8 mouse cellular contexts compared by ENCODE assay signal in genomic region chr12:69757418-69758141, GRCm38 (mm10). TPM values are rescaled to one million over a fixed set of nuclear protein-coding genes. Genes with fewer than 3 reads are reported as not detected.
DNase-seq lines count a peak whose midpoint lies in the region; ATAC-seq and TF ChIP-seq lines count a peak whose summit lies in the region.

No protein-coding gene starts in this region.

- peaks cover 23% of the 10 kb centered on the region for H3K4me1 ChIP-seq in E14TG2a.4 (replicated peaks; ENCODE audit: low read depth, low read length)
- H3K4me1 ChIP-seq in forebrain, embryonic 14.5 days (ENCODE audit: control insufficient read depth, insufficient read depth, low read length): 0 out of 2 replicates have a peak, but pooled peaks cover 9% of the 10 kb centered on the region
- peaks cover 12% of the 10 kb centered on the region for H3K4me1 ChIP-seq in neural tube, embryonic 15.5 days

- no peaks in the 10 kb centered on the region for H3K9me3 ChIP-seq in E14TG2a.4 (ENCODE audit: low read length)
- no peaks in the 10 kb centered on the region for H3K9me3 ChIP-seq in forebrain, embryonic 14.5 days (replicated peaks; ENCODE audit: control insufficient read depth, low read length)
- H3K9me3 ChIP-seq in neural tube, embryonic 15.5 days (replicated peaks): no peaks in the 10 kb centered on the region

- 13% methylated on average over 22 of the region's 22 CpGs for WGBS in forebrain, embryonic 14.5 days
- 16% methylated on average over 22 of the region's 22 CpGs for WGBS in neural tube, embryonic 15.5 days

- intact Hi-C loops in heart, postnatal 14 days (cut with DNase I): loop anchor here (1.0 to 10.0 kb wide), 4 partner anchors 50 to 387 kb away; partner anchors contain the start of gene Map4k5

- peak; percentile 75 for DNase-seq in forebrain, embryonic 14.5 days (ENCODE audit: low spot score)
- DNase-seq in heart, postnatal 14 days: peak; percentile 83 to 84
- DNase-seq in layer of hippocampus, adult 18-20 months (ENCODE audit: low spot score in 2 of 2): peak; percentile 50 to 80
- DNase-seq in lung, adult 18-20 months: peak; percentile 85 to 91
- DNase-seq in testis, postnatal 14 days (ENCODE audit: low spot score): peak; percentile 83

- TF ChIP-seq CTCF in E14TG2a.4 (conservative IDR thresholded peaks at IDR 0.05; ENCODE audit: low read length): 0 out of 2 replicates have a peak, but pooled peaks have one; percentile 7

- no peaks in the 10 kb centered on the region for H3K36me3 ChIP-seq in E14TG2a.4 (ENCODE audit: insufficient read depth, low read length)
- no peaks in the 10 kb centered on the region for H3K36me3 ChIP-seq in forebrain, embryonic 14.5 days (ENCODE audit: control insufficient read depth, insufficient read depth, low read length)
- H3K36me3 ChIP-seq in neural tube, embryonic 15.5 days: no peaks in the 10 kb centered on the region

- peak overlapping the region; percentile 35 for H3K4me2 ChIP-seq in forebrain, embryonic 14.5 days (ENCODE audit: low read length)
- peak overlapping the region; percentile 51 for H3K4me2 ChIP-seq in neural tube, embryonic 15.5 days

- no peak overlapping the region for H3K27ac ChIP-seq in forebrain, embryonic 14.5 days (ENCODE audit: low read depth, low read length)
- H3K27ac ChIP-seq in neural tube, embryonic 15.5 days (replicated peaks): no peak overlapping the region

- peak; percentile 89 for ATAC-seq in cerebellum, adult (ENCODE audit: insufficient number of reproducible peaks, low FRiP score, low TSS enrichment)
- peak; percentile 90 for ATAC-seq in forebrain, embryonic 14.5 days
- peak; percentile 86 for ATAC-seq in neural tube, embryonic 15.5 days (ENCODE audit: low FRiP score)

- peak overlapping the region; percentile 38; the same call in 1 of the 2 replicates for H3K9ac ChIP-seq in forebrain, embryonic 14.5 days (ENCODE audit: low read length)
- H3K9ac ChIP-seq in neural tube, embryonic 15.5 days (replicated peaks): no peak overlapping the region

- 0 out of 2 replicates have a peak, but pooled peaks cover 5% of the 10 kb centered on the region for H3K27me3 ChIP-seq in E14TG2a.4 (ENCODE audit: insufficient read depth, low read length)
- no peaks in the 10 kb centered on the region for H3K27me3 ChIP-seq in forebrain, embryonic 14.5 days (replicated peaks; ENCODE audit: control insufficient read depth, insufficient read depth, low read length)
- no peaks in the 10 kb centered on the region for H3K27me3 ChIP-seq in neural tube, embryonic 15.5 days (replicated peaks)

- peak overlapping the region; percentile 49 for H3K4me3 ChIP-seq in E14TG2a.4 (replicated peaks; ENCODE audit: low read length)
- no peak overlapping the region for H3K4me3 ChIP-seq in forebrain, embryonic 14.5 days (ENCODE audit: low read depth, low read length)
- H3K4me3 ChIP-seq in neural tube, embryonic 15.5 days (replicated peaks): no peak overlapping the region

RNA-seq across cellular contexts. Expression of gene Atp5s, which starts 32.8 kb away (rescaled TPM):
- polyA plus RNA-seq in forebrain, embryonic 14.5 days (2014; fragmentation: Nextera tagmentation; extraction: Ambion mirVana): 27.7 and 28.4 TPM in 2 replicates
- total RNA-seq in heart, postnatal 14 days (2021): 10 to 100 TPM; 19.4 to 21.3 TPM
- total RNA-seq in layer of hippocampus, adult 18-20 months (2021): 10 to 100 TPM; 33.5 to 35.0 TPM
- 37.6 and 40.3 TPM in 2 replicates for polyA plus RNA-seq in neural tube, embryonic 15.5 days (2015; fragmentation: Nextera tagmentation; extraction: Ambion mirVana)

RNA-seq across cellular contexts. Expression of gene L2hgdh, which starts 32.9 kb away (rescaled TPM):
- 9.0 and 12.7 TPM in 2 replicates for polyA plus RNA-seq in forebrain, embryonic 14.5 days (2014; fragmentation: Nextera tagmentation; extraction: Ambion mirVana)
- 10 to 100 TPM; 30.0 to 30.2 TPM for total RNA-seq in heart, postnatal 14 days (2021)
- total RNA-seq in layer of hippocampus, adult 18-20 months (2021): 10 to 100 TPM; 14.6 to 19.6 TPM
- 12.6 and 13.4 TPM in 2 replicates for polyA plus RNA-seq in neural tube, embryonic 15.5 days (2015; fragmentation: Nextera tagmentation; extraction: Ambion mirVana)

RNA-seq across cellular contexts. Expression of gene Cdkl1, which starts 33.5 kb away (rescaled TPM):
- 4.1 and 4.5 TPM in 2 replicates for polyA plus RNA-seq in forebrain, embryonic 14.5 days (2014; fragmentation: Nextera tagmentation; extraction: Ambion mirVana)
- total RNA-seq in heart, postnatal 14 days (2021): 1 to 10 TPM; 5.3 to 5.9 TPM
- total RNA-seq in layer of hippocampus, adult 18-20 months (2021): 10 to 100 TPM; 24.3 to 25.0 TPM
- polyA plus RNA-seq in neural tube, embryonic 15.5 days (2015; fragmentation: Nextera tagmentation; extraction: Ambion mirVana): 9.3 and 11.9 TPM in 2 replicates
